Mouse (Mus musculus) c-Kit-negative CD71-positive TER-119-positive erythroid progenitor cells, embryonic 14.5 days (primary cell): ENCODE measurements around the gene Oosp2.

Experiments
- DNase-seq: peaks from one replicate; pipeline ENCODE4 v3.0.0-alpha.2; 2013; ENCODE audit warnings: low read depth, low spot score

Gene Oosp2

GRCm38 (mm10) chr19:11660459-11660858, at the start of gene Oosp2:
Gene Oosp2 (minus strand): TSS chr19:11660559.
- no peak for DNase-seq

- no peak for DNase-seq
These were observed 38.0 kb upstream of the Oosp2 start for GRCm38 (mm10) chr19:11698342-11698741.

- DNase-seq: no peak
These were observed 36.4 kb upstream of the Oosp2 start, which contains the start of gene Oosp3 for GRCm38 (mm10) chr19:11696755-11697154. Gene Oosp3 (plus strand): TSS chr19:11697055.

- DNase-seq: no peak
These were observed 31.1 kb upstream of the Oosp2 start for GRCm38 (mm10) chr19:11691454-11691853.

GRCm38 (mm10) chr19:11690839-11691238, 30.5 kb upstream of the Oosp2 start, which contains the start of gene Oosp1:
Gene Oosp1 (minus strand): TSS chr19:11691150.
- no peak for DNase-seq

GRCm38 (mm10) chr19:11661562-11661961, 1.2 kb upstream of the Oosp2 start:
- no peak for DNase-seq

- DNase-seq: no peak
These were observed 1.2 kb downstream of the Oosp2 start for GRCm38 (mm10) chr19:11659142-11659541.

- no peak for DNase-seq
These were observed 10.8 kb downstream of the Oosp2 start for GRCm38 (mm10) chr19:11649564-11649963.

- DNase-seq: no peak
These were observed 14.2 kb downstream of the Oosp2 start for GRCm38 (mm10) chr19:11646166-11646565.

- DNase-seq: no peak
These were observed 19.6 kb downstream of the Oosp2 start, which contains the start of gene Ms4a3 for GRCm38 (mm10) chr19:11640732-11641131. Gene Ms4a3 (minus strand): TSS chr19:11640851.

- no peak for DNase-seq
These were observed 21.3 kb downstream of the Oosp2 start for GRCm38 (mm10) chr19:11639038-11639437.

- DNase-seq: no peak
These were observed 24.8 kb downstream of the Oosp2 start for GRCm38 (mm10) chr19:11635572-11635971.

- DNase-seq: no peak
These were observed 26.0 kb downstream of the Oosp2 start for GRCm38 (mm10) chr19:11634330-11634729.

- DNase-seq: no peak
These were observed 26.6 kb downstream of the Oosp2 start for GRCm38 (mm10) chr19:11633732-11634131.

GRCm38 (mm10) chr19:11625231-11625630, 35.1 kb downstream of the Oosp2 start:
- DNase-seq: peak; percentile 5

- DNase-seq: no peak
These were observed 35.6 kb downstream of the Oosp2 start for GRCm38 (mm10) chr19:11624800-11625199.

GRCm38 (mm10) chr19:11623551-11623950, 36.8 kb downstream of the Oosp2 start, which contains the start of gene Ms4a2:
Gene Ms4a2 (minus strand): TSS chr19:11623719.
- no peak for DNase-seq

GRCm38 (mm10) chr19:11617983-11618382, 42.4 kb downstream of the Oosp2 start:
- DNase-seq: no peak

- no peak for DNase-seq
These were observed 45.6 kb downstream of the Oosp2 start for GRCm38 (mm10) chr19:11614805-11615204.

GRCm38 (mm10) chr19:11613776-11614443, 46.4 kb downstream of the Oosp2 start:
- DNase-seq: no peak

GRCm38 (mm10) chr19:11613084-11613483, 47.3 kb downstream of the Oosp2 start:
- DNase-seq: no peak

- DNase-seq: no peak
These were observed 48.1 kb downstream of the Oosp2 start for GRCm38 (mm10) chr19:11612293-11612692.

GRCm38 (mm10) chr19:11611541-11611945, 48.8 kb downstream of the Oosp2 start:
- DNase-seq: no peak
